Mouse (Mus musculus): ENCODE results near the gene Cacna1d. TPM values are rescaled to one million over a fixed set of nuclear protein-coding genes. Genes with fewer than 3 reads are reported as not detected.

Gene Cacna1d
- polyA plus RNA-seq, 1 experiment from 2014 or later, result 10.5 TPM

DNA sequence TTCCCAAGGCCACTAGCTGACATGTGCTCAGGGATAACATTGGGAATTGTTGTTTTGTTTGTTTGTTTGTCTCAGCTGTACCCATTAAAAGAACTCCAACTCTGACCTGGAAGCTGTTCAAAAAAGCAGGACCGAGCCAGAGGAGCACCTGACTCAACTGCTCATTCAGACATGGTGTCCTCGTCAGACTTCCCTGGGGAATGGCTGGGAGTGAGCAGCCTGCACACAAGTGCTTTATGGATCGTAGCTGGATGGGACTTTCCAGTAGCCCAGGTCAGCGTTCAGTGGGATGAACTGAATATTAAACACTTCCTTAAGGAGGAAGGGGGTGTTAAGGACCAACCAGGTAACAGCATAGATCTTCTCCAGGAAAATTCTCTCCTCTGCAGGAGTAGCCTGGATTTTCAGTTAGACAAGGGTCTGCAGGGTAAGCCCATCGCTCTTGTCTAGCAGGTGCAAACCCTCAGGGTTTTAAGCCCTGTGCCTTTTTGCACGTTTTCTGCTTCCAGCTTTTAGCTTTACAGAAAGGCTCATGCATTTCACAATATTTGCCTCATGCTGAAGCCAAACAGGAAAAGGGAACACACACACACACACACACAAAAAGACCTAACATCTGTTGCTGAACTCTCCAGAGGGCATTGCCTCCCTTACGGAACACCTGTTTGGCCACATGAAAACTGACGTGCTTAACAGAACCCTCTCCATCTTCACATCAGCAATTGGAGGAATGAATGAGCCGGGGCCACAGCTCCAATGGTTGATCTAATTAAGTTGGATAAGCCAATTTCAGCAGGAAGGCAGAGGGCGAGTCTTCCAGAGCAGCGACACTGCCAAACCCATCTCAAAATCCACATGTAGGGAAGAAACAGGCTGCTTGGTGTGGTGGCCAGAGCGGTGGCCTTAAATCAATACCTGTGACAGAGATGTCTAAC lies 318.2 kb downstream of the Cacna1d start:
- Histone ChIP-seq H3K9ac (no peak overlapping the region), H3K27ac (ENCODE audit: low read depth) (no peak overlapping the region), H3K27me3 (ENCODE audit: insufficient read depth, low read length) (no peaks in the 10 kb centered on the region), H3K9me3 (ENCODE audit: low read depth, low read length) (no peaks in the 10 kb centered on the region), H3K4me3 (ENCODE audit: low read depth, low read length) (no peak overlapping the region), H3K4me1 (ENCODE audit: insufficient read depth) (no peaks in the 10 kb centered on the region), H3K4me2 (no peak overlapping the region), H3K36me3 (ENCODE audit: insufficient read depth) (no peaks in the 10 kb centered on the region)
- DNase-seq, result no peak
- TF ChIP-seq CTCF (IDR thresholded peaks at IDR 0.05; ENCODE audit: low read depth), result no peak
- ATAC-seq (ENCODE audit: insufficient read depth), result no peak
- whole genome bisulfite sequencing, result 75% methylated on average over 12 of the region's 12 CpGs

DNA sequence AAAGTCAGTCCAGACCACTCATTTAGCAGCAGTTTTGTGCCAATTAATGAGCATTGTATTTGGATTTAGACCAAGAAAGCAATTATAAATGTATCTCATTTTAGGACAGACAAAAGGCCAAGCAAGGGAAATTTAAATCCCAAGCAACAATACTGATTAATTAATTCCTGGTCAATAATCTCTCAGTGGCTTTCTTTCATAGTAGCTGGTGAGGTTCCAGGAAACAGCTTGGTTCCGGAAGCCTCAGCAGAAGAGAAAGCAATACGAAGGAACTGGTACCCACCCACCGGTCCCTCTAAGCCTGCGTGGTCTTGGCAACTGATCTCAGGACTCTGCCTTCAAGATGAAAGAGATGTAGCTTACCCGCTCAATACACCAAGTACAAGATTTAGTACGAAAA lies 319.7 kb downstream of the Cacna1d start:
- H3K27me3 ChIP-seq (ENCODE audit: insufficient read depth, low read length), result no peaks in the 10 kb centered on the region
- no peaks in the 10 kb centered on the region for H3K9me3 ChIP-seq (ENCODE audit: low read depth, low read length)
- 81% methylated on average over 6 of the region's 6 CpGs for WGBS
- ATAC-seq (ENCODE audit: insufficient read depth), result no peak
- no peak overlapping the region for H3K4me2 ChIP-seq
- no peak overlapping the region for H3K4me3 ChIP-seq (ENCODE audit: low read depth, low read length)
- no peak for DNase-seq
- H3K9ac ChIP-seq, result no peak overlapping the region
- no peaks in the 10 kb centered on the region for H3K4me1 ChIP-seq (ENCODE audit: insufficient read depth)
- no peak overlapping the region for H3K27ac ChIP-seq (ENCODE audit: low read depth)
- H3K36me3 ChIP-seq (ENCODE audit: insufficient read depth), result 0 out of 2 replicates have a peak, but pooled peaks cover 2% of the 10 kb centered on the region
- TF ChIP-seq CTCF (IDR thresholded peaks at IDR 0.05; ENCODE audit: low read depth), result no peak

DNA sequence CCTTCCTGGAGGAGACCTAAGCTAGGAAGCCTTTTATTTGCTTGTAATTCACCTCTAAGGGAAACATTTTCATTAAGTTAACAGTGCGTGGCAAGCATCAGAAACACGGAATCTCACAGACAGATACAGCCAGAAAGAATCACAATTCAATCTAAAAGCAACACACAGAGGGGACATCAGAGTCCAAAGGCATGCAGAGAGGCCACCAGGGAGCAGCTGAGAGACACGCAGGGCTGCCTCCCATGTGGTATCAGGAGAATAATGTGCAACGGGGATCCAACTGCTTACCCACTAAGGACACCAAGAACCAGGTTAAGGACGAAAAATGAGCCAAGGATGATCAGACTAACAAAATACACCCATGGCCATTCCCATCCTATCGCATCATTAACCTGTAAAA lies 320.2 kb downstream of the Cacna1d start:
- no peak overlapping the region for H3K9ac ChIP-seq
- no peaks in the 10 kb centered on the region for H3K4me1 ChIP-seq (ENCODE audit: insufficient read depth)
- H3K27me3 ChIP-seq (ENCODE audit: insufficient read depth, low read length), result no peaks in the 10 kb centered on the region
- no peak overlapping the region for H3K4me3 ChIP-seq (ENCODE audit: low read depth, low read length)
- peak; percentile 14; the same call in 1 of the 2 replicates for TF ChIP-seq CTCF (IDR thresholded peaks at IDR 0.05; ENCODE audit: low read depth)
- DNase-seq (no peak), ATAC-seq (ENCODE audit: insufficient read depth) (no peak)
- no peaks in the 10 kb centered on the region for H3K9me3 ChIP-seq (ENCODE audit: low read depth, low read length)
- WGBS, result 56% methylated on average over 6 of the region's 6 CpGs
- 0 out of 2 replicates have a peak, but pooled peaks cover 2% of the 10 kb centered on the region for H3K36me3 ChIP-seq (ENCODE audit: insufficient read depth)
- no peak overlapping the region for H3K27ac ChIP-seq (ENCODE audit: low read depth)
- no peak overlapping the region for H3K4me2 ChIP-seq

DNA sequence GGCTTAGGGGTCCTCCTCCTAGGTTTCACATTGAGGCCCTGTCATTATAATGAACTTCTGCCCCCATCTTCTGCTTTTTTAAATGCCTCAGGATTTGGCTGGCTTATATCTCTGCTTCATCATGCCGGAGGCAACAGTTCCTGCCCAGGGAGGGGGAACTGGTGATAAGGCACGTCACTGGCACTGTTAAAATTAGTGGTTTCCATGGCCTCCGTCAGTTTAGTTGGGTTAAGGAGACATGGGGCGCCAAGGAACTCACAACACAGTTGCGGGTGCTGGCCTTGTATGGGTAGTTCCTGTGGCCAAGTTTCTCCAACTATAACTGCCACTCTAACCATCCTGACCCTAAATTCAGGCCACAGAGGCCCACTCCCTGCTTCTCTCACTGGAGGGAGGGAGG lies 321.8 kb downstream of the Cacna1d start:
- no peak overlapping the region for H3K9ac ChIP-seq
- H3K4me1 ChIP-seq (ENCODE audit: insufficient read depth), result no peaks in the 10 kb centered on the region
- H3K9me3 ChIP-seq (ENCODE audit: low read depth, low read length), result no peaks in the 10 kb centered on the region
- H3K36me3 ChIP-seq (ENCODE audit: insufficient read depth), result 0 out of 2 replicates have a peak, but pooled peaks cover 2% of the 10 kb centered on the region
- no peak for TF ChIP-seq CTCF (IDR thresholded peaks at IDR 0.05; ENCODE audit: low read depth)
- DNase-seq (no peak), ATAC-seq (ENCODE audit: insufficient read depth) (no peak)
- 54% methylated on average over 5 of the region's 5 CpGs for WGBS
- no peaks in the 10 kb centered on the region for H3K27me3 ChIP-seq (ENCODE audit: insufficient read depth, low read length)
- no peak overlapping the region for H3K27ac ChIP-seq (ENCODE audit: low read depth)
- no peak overlapping the region for H3K4me3 ChIP-seq (ENCODE audit: low read depth, low read length)
- no peak overlapping the region for H3K4me2 ChIP-seq

DNA sequence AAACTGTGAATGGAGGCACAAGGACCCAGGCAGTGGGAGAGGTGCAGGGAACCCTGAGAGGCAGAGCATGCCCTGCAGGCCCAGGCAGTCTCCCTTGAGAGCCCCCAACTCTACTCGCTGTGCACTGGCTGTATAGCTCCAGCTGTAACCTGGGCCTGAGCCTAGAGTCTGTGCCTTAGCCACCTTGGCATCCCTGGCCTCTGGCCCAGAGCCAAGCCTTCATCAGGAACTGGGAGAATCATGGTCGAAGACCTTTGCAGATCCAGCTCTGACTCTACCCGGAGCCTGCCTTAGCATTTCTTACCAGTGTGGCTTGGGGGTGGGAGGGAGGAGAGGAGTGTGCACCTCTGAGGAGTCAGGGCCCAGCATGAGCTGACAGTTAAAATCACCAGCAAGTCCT lies 322.4 kb downstream of the Cacna1d start:
- no peak overlapping the region for H3K9ac ChIP-seq
- no peak for TF ChIP-seq CTCF (IDR thresholded peaks at IDR 0.05; ENCODE audit: low read depth)
- H3K36me3 ChIP-seq (ENCODE audit: insufficient read depth), result 0 out of 2 replicates have a peak, but pooled peaks cover 2% of the 10 kb centered on the region
- no peaks in the 10 kb centered on the region for H3K9me3 ChIP-seq (ENCODE audit: low read depth, low read length)
- DNase-seq, result no peak
- H3K4me2 ChIP-seq, result no peak overlapping the region
- WGBS, result 42% methylated on average over 3 of the region's 3 CpGs
- no peaks in the 10 kb centered on the region for H3K27me3 ChIP-seq (ENCODE audit: insufficient read depth, low read length)
- H3K4me1 ChIP-seq (ENCODE audit: insufficient read depth), result no peaks in the 10 kb centered on the region
- no peak overlapping the region for H3K27ac ChIP-seq (ENCODE audit: low read depth)
- no peak for ATAC-seq (ENCODE audit: insufficient read depth)
- no peak overlapping the region for H3K4me3 ChIP-seq (ENCODE audit: low read depth, low read length)

DNA sequence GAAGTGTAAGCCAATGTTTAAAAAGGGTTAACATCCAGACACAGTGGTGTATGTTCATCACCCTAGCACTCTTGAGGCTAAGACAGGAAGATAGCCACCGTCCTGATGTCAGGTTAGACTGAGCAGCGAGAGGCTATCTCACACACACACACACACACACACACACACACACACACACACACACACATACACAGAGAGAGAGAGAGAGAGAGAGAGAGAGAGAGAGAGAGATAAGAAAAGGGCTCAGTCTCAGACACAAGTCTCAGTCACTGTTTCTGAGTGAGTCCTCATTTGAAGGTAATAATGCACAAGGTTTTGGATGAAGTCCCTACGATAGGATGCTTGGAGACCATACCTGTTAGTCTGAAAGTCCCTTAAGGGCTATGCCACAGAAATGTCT lies 322.9 kb downstream of the Cacna1d start:
- Histone ChIP-seq H3K36me3 (ENCODE audit: insufficient read depth) (0 out of 2 replicates have a peak, but pooled peaks cover 2% of the 10 kb centered on the region), H3K27me3 (ENCODE audit: insufficient read depth, low read length) (no peaks in the 10 kb centered on the region), H3K4me1 (ENCODE audit: insufficient read depth) (no peaks in the 10 kb centered on the region), H3K9ac (no peak overlapping the region), H3K4me3 (ENCODE audit: low read depth, low read length) (no peak overlapping the region), H3K9me3 (ENCODE audit: low read depth, low read length) (no peaks in the 10 kb centered on the region), H3K4me2 (no peak overlapping the region), H3K27ac (ENCODE audit: low read depth) (no peak overlapping the region)
- DNase-seq (no peak), ATAC-seq (ENCODE audit: insufficient read depth) (no peak)
- no peak for TF ChIP-seq CTCF (IDR thresholded peaks at IDR 0.05; ENCODE audit: low read depth)
- 54% methylated on average over 3 of the region's 3 CpGs for WGBS

DNA sequence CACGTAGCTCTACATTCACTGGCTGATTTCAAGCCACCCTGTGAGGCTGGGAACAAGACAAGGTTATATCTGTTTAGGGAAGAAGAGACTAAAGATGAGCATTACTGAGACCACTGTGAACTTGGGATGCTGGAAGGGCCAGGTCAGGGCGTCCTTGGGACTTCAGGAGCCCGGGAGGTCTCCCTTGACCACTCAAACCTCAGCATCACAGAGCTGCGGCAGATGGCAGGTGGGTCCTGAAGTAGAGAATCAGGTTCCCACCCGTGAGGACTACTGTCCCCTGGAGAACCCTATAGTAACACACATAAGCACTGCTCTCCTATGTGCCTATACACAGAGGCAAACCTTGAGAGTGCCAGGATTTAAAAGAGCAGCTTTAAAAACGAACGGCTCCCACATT lies 323.6 kb downstream of the Cacna1d start:
- 86% methylated on average over 7 of the region's 7 CpGs for WGBS
- no peak overlapping the region for H3K4me2 ChIP-seq
- H3K36me3 ChIP-seq (ENCODE audit: insufficient read depth), result 0 out of 2 replicates have a peak, but pooled peaks cover 2% of the 10 kb centered on the region
- no peaks in the 10 kb centered on the region for H3K27me3 ChIP-seq (ENCODE audit: insufficient read depth, low read length)
- H3K9ac ChIP-seq, result no peak overlapping the region
- no peak for ATAC-seq (ENCODE audit: insufficient read depth)
- H3K4me1 ChIP-seq (ENCODE audit: insufficient read depth), result no peaks in the 10 kb centered on the region
- no peaks in the 10 kb centered on the region for H3K9me3 ChIP-seq (ENCODE audit: low read depth, low read length)
- DNase-seq, result no peak
- no peak overlapping the region for H3K4me3 ChIP-seq (ENCODE audit: low read depth, low read length)
- no peak overlapping the region for H3K27ac ChIP-seq (ENCODE audit: low read depth)
- no peak for TF ChIP-seq CTCF (IDR thresholded peaks at IDR 0.05; ENCODE audit: low read depth)
